Comparison of ENCODE assay signal across 9 mouse cellular contexts in genomic region chr7:123371501-123371900, GRCm38 (mm10). TPM values are rescaled to one million over a fixed set of nuclear protein-coding genes. Genes with fewer than 3 reads are reported as not detected.
DNase-seq lines count a peak whose midpoint lies in the region; ATAC-seq lines count a peak whose summit lies in the region.
"Had no signal": no experiment of that assay in that cellular context is flagged by ENCODE, and none has a peak within 500 bp of the region (broad histone marks: within the 10 kb centered on the region; RNA-seq: fewer than 3 reads in every experiment).

No protein-coding gene starts in this region.

- WGBS in liver, embryonic 12.5 days (ENCODE audit: insufficient replicate concordance) = 58% methylated on average over 3 of the region's 3 CpGs
- 64% methylated on average over 3 of the region's 3 CpGs for WGBS in liver, embryonic 11.5 days

- no peak overlapping the region for H3K9ac ChIP-seq in liver, embryonic 12.5 days
- H3K9ac ChIP-seq in liver, embryonic 11.5 days (ENCODE audit: low read depth, low read length) = no peak overlapping the region
- H3K9ac ChIP-seq: lung, embryonic 15.5 days had no signal

- no peak overlapping the region for H3K4me3 ChIP-seq in liver, embryonic 12.5 days
- H3K4me3 ChIP-seq in liver, embryonic 11.5 days (ENCODE audit: low read depth, low read length) = no peak overlapping the region

- peaks cover 41% of the 10 kb centered on the region for H3K4me1 ChIP-seq in liver, embryonic 12.5 days
- H3K4me1 ChIP-seq in liver, embryonic 11.5 days (replicated peaks; ENCODE audit: control insufficient read depth, insufficient read depth, low read length) = peaks cover 23% of the 10 kb centered on the region

- no peak for ATAC-seq in liver, embryonic 12.5 days
- ATAC-seq in liver, embryonic 11.5 days (replicated peaks; ENCODE audit: low FRiP score) = no peak
- ATAC-seq: hindbrain, embryonic 16.5 days had no signal

- H3K27ac ChIP-seq in liver, embryonic 12.5 days = no peak overlapping the region
- H3K27ac ChIP-seq in liver, embryonic 11.5 days (ENCODE audit: low read depth, low read length) = no peak overlapping the region
- H3K27ac ChIP-seq: lung, embryonic 15.5 days had no signal

- H3K9me3 ChIP-seq in liver, embryonic 12.5 days (replicated peaks) = no peaks in the 10 kb centered on the region
- no peaks in the 10 kb centered on the region for H3K9me3 ChIP-seq in liver, embryonic 11.5 days (ENCODE audit: control insufficient read depth, low read length)
- H3K9me3 ChIP-seq: lung, embryonic 15.5 days had no signal

- H3K27me3 ChIP-seq in liver, embryonic 12.5 days (replicated peaks) = no peaks in the 10 kb centered on the region
- no peaks in the 10 kb centered on the region for H3K27me3 ChIP-seq in liver, embryonic 11.5 days (replicated peaks; ENCODE audit: control insufficient read depth, insufficient read depth, low read length)
- H3K27me3 ChIP-seq: lung, embryonic 15.5 days had no signal

- intact Hi-C loops in heart, postnatal 25 days (cut with DNase I) = loop anchor here (5.0 kb wide), 1 partner anchor 74 kb away; no protein-coding TSS in a partner anchor
- intact Hi-C loops in heart, postnatal 14 days (cut with DNase I) = no loop called here

- no peak for DNase-seq in liver, embryonic 11.5 days (ENCODE audit: low spot score)
- peak; percentile 72 for DNase-seq in R1 (ENCODE audit: low read depth, low spot score)
- peak; percentile 40 for DNase-seq in fibroblast of lung, adult 2 months (ENCODE audit: low read depth)
- DNase-seq in natural killer cell, adult 2 months (ENCODE audit: low spot score in 2 of 2) = peak; percentile 32 to 52
- no peak for DNase-seq in heart, postnatal 25 days (ENCODE audit: low spot score)
- no peak for DNase-seq in heart, postnatal 14 days

- H3K36me3 ChIP-seq in liver, embryonic 12.5 days = no peaks in the 10 kb centered on the region
- no peaks in the 10 kb centered on the region for H3K36me3 ChIP-seq in liver, embryonic 11.5 days (ENCODE audit: control insufficient read depth, insufficient read depth, low read length)
- H3K36me3 ChIP-seq: lung, embryonic 15.5 days had no signal

- peak overlapping the region; percentile 93; the same call in 1 of the 2 replicates for H3K4me2 ChIP-seq in liver, embryonic 12.5 days
- H3K4me2 ChIP-seq in liver, embryonic 11.5 days = no peak overlapping the region

RNA-seq across cellular contexts. Expression of gene Arhgap17, which starts 1.8 kb away (rescaled TPM):
- polyA plus RNA-seq in liver, embryonic 12.5 days (2016; fragmentation: Nextera tagmentation; extraction: Ambion mirVana) = 16.7 TPM in 2 replicates
- 29.8 and 31.3 TPM in 2 replicates for polyA plus RNA-seq in liver, embryonic 11.5 days (2014; fragmentation: Nextera tagmentation; extraction: Ambion mirVana)
- total RNA-seq in heart, postnatal 25 days (2021) = 10 to 100 TPM; 16.7 to 20.2 TPM
- 10 to 100 TPM; 17.6 to 25.0 TPM for total RNA-seq in heart, postnatal 14 days (2021)

RNA-seq across cellular contexts. Expression of gene Lcmt1, which starts 1.9 kb away (rescaled TPM):
- 33.4 and 34.4 TPM in 2 replicates for polyA plus RNA-seq in liver, embryonic 12.5 days (2016; fragmentation: Nextera tagmentation; extraction: Ambion mirVana)
- 49.7 and 54.4 TPM in 2 replicates for polyA plus RNA-seq in liver, embryonic 11.5 days (2014; fragmentation: Nextera tagmentation; extraction: Ambion mirVana)
- 10 to 100 TPM; 20.0 to 21.9 TPM for total RNA-seq in heart, postnatal 25 days (2021)
- total RNA-seq in heart, postnatal 14 days (2021) = 10 to 100 TPM; 25.0 to 25.3 TPM

Comparison
In these comparisons a context has a peak if more than half of its experiments do, and no peak if none do; other contexts are left out.
1. DNase-seq: peak in R1 (single experiment), fibroblast of lung, adult 2 months (single experiment) and natural killer cell, adult 2 months (2 of 2); none in liver, embryonic 11.5 days (single experiment), heart, postnatal 25 days (single experiment) and heart, postnatal 14 days (0 of 2).